Mouse (Mus musculus): ENCODE data around the gene Gatad2b. TPM values are rescaled to one million over a fixed set of nuclear protein-coding genes. Genes with fewer than 3 reads are reported as not detected.

The Gatad2b gene
- total RNA-seq, 2 experiments from 2014 or later, result 47.2 to 65.5 TPM

DNA sequence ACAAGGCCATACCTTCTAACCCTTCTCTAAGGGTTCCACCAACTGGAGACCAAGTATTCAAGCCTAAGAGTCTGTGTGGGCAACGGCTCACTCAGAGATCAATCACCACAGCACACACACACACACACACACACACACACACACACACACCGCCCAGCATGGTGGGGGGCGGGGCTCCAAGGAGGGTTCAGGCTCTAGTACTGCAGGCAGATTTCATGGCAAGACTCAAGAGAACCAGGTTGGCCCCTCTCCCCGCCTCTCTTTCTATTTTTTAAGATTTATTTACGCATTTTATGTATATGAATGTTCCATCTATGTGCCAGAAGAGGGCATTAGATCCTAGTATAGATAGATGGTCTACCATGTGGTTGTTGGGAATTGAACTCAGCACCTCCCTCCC lies 79.8 kb downstream of the Gatad2b start:
- ATAC-seq (replicated peaks; ENCODE audit: low FRiP score, poor library complexity, severe bottlenecking), result no peak

GRCm38 (mm10) chr3:90373432-90374028 lies 80.6 kb downstream of the Gatad2b start:
- peak; percentile 79 for ATAC-seq (replicated peaks; ENCODE audit: low FRiP score, poor library complexity, severe bottlenecking)

DNA sequence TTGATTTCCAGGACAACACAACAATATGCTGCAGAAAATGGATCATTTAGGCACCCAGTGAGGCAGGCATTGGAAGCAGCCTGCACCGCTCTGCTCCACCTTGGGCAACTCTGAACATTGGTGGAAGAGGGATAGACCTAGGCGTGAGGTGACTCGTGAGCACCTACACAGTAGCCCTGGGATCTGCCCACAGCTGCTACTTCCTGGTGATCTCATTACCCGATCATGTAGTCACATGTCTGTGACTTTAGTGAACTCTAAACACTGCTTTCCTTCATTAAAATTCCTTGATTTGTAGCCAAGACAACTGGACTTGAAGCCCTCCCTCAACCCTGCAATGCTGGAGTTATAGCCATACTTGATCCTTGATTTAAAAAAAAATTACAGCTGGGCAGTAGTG lies 81.4 kb downstream of the Gatad2b start:
- ATAC-seq (replicated peaks; ENCODE audit: low FRiP score, poor library complexity, severe bottlenecking), result no peak

DNA sequence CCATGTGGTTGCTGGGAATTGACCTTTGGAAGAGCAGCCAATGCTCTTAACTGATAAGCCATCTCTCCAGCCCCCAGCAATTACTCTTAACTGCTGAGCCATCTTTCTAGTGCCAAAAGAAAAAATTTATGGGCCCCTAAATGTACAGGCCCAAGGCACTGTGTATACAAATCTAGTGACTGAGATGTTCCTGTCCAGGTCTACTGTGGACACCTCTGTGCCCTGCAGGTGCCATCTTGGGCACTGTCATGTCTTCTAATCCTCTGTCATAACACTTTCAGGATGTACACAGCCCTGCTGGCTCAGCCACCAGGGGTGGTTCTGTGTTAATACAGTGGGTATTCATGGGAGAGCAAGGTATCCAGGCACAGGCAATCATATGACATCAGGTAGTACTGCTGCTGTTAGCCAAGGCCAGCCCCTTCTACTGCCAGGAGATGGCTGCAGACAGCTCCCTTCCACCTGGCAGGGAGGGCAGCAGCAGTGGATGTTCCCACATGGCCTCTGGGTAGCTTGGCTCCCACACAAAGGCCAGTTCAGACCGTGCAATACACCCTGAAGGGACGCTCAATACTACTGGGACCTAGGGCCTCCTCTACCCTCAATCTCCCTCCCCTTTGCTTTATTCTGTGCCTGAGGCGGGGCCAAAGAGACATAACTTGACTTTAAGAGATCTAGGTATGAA lies 82.7 kb downstream of the Gatad2b start:
- no peak for ATAC-seq (replicated peaks; ENCODE audit: low FRiP score, poor library complexity, severe bottlenecking)

GRCm38 (mm10) chr3:90376247-90376585 lies 83.2 kb downstream of the Gatad2b start:
- ATAC-seq (replicated peaks; ENCODE audit: low FRiP score, poor library complexity, severe bottlenecking), result no peak

DNA sequence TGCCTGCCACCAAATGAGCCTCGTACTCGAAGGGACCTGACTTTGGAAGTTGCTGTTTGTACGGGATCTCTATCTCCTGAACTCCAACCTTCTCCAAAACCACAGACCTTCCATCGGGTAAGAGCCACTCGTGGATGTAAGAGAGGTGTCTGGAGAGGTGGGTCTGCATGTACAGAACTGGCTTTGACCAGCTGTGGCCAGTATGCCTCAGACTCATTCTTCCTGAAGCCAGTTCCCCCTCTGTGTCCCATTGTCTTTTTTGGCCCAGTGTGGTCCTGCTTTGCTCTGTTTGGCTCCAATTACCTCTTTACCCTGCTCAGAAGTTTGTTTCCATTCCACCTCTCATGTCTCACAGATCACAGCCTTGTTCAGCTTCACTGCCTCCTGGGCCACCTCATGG lies 85.5 kb downstream of the Gatad2b start:
- ATAC-seq (replicated peaks; ENCODE audit: low FRiP score, poor library complexity, severe bottlenecking), result no peak

DNA sequence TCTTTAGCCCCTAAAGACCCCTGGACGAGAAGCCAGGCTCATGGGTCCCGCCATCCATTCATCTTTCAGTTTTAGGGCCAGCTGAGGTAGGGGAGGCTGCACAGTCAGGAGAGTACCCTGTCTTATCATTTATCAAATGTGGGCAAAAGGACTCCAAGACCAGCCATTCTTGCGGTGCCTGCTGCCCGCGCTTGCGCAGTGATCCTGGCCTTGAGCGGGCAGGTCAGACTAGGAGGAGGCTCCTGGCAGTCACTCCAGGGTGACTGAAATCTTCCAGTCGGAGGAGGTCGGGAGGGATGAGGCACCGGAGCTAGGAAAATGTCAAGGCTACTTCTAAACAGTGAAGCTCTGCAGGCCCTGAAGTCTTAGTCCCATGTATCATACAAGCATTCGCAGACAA lies 88.7 kb downstream of the Gatad2b start:
- no peak for ATAC-seq (replicated peaks; ENCODE audit: low FRiP score, poor library complexity, severe bottlenecking)

- ATAC-seq (replicated peaks; ENCODE audit: low FRiP score, poor library complexity, severe bottlenecking), result no peak
These were observed 90.7 kb downstream of the Gatad2b start for GRCm38 (mm10) chr3:90383690-90384089.

- no peak for ATAC-seq (replicated peaks; ENCODE audit: low FRiP score, poor library complexity, severe bottlenecking)
These were observed 91.9 kb downstream of the Gatad2b start for GRCm38 (mm10) chr3:90384851-90385375.

DNA sequence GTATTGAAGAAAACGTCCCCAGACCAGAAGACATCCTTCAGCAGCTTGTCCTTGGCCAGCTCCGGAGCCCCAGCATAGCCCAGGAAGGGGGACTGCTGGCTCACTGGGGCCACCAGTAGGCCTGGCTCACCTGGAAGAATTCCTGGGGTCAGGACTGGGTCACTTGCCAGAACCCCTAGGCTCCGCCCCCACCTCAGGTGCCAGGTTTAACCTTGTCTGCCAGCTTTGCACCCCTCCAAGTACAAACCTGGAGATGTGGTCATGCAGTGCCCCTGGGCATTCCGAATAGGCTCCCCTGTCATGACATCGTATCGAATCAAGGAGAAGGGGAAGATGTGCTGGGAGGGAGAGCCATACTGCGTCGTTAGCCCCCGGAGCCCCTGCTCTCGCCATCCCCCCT lies 93.8 kb downstream of the Gatad2b start:
- ATAC-seq (replicated peaks; ENCODE audit: low FRiP score, poor library complexity, severe bottlenecking), result 0 out of 2 replicates have a peak, but pooled peaks have one; percentile 10

DNA sequence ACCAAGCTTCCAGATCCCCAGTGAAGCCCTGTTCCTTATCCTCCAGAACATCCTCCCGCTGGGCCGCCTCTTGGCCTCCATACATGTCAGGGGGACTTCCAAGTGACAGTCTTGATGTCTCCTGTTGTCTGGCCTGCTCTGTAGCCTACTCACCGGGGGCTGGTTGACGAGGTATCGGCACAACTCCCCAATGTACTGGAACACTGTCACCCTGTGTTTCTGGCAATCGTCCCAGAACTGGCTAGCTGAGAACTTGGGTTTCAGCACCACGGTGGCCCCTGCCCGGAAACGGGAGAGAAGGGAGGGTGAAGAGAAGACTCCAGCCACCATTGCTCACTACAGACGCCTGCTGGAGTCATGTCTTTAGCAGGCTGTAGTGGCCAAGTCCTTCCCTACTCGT lies 94.5 kb downstream of the Gatad2b start:
- ATAC-seq (replicated peaks; ENCODE audit: low FRiP score, poor library complexity, severe bottlenecking), result no peak

- ATAC-seq (replicated peaks; ENCODE audit: low FRiP score, poor library complexity, severe bottlenecking), result no peak
These were observed 95.2 kb downstream of the Gatad2b start for GRCm38 (mm10) chr3:90388192-90388591.

DNA sequence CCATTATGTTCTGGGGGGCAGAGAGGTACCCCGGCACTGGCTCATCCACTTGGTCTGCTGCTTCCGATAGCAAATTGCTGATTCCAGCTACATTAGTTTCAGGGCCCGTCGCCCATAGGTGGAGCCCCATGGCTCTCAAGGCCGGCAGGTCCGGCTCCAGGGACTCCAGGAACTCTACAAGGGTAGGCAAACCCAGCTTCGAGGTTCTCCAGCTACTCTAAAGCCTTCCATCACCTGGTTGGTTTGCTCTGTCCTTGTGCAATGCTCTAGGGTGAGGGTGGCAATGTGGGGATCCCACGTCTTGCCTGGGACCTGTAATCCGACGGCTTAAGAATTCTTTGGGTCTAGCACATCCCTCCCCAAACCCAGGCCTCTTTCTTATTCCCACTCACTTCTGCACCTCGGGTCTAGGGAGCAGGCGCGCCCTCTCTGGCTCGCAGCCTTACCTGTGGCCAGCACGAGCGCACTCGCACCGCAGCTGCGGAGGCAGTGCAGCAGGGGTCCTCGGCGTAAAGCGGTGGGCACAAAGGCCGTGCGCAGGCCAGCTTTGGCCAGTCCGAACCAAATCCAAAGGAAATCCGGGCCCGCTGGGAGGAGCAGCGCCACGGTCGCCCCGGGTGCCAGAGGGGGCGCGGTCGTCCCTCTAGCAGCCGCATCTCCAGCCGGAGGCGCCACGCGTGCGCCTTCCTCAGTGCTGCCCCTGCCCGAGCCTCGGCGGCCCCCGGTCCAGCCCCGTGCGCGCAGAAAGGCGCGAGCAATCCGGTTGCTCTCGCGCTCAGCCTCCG lies 95.9 kb downstream of the Gatad2b start:
- no peak for ATAC-seq (replicated peaks; ENCODE audit: low FRiP score, poor library complexity, severe bottlenecking)

GRCm38 (mm10) chr3:90389511-90390490 lies 96.8 kb downstream of the Gatad2b start, which contains the start of gene Slc27a3:
Gene Slc27a3 (minus strand): TSS chr3:90389938.
- ATAC-seq (replicated peaks; ENCODE audit: low FRiP score, poor library complexity, severe bottlenecking), result no peak

- no peak for ATAC-seq (replicated peaks; ENCODE audit: low FRiP score, poor library complexity, severe bottlenecking)
These were observed 98.0 kb downstream of the Gatad2b start for GRCm38 (mm10) chr3:90391004-90391403.

- ATAC-seq (replicated peaks; ENCODE audit: low FRiP score, poor library complexity, severe bottlenecking), result no peak
These were observed 99.0 kb downstream of the Gatad2b start for GRCm38 (mm10) chr3:90391941-90392340.

DNA sequence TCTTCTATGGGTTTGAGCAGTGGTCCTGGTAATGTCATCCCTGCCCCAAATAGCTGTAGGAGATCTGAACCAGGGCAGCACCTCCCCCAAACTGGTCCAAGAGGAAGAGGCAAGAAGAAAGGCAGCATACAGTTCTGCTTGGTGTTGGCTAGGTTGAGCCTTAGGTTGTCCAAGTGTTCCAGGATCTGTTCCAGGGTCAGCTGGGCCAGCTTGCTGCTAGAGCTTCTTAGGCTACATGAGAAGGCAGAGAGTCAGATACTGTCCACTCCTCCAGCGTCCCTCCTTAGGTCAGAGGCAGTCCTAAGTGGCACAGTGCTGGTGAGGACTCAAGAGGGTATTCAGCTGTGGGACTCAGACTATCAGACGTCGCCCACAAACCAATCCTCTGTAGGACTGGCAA lies 99.7 kb downstream of the Gatad2b start:
- ATAC-seq (replicated peaks; ENCODE audit: low FRiP score, poor library complexity, severe bottlenecking), result no peak

GRCm38 (mm10) chr3:90395629-90396028 lies 102.7 kb downstream of the Gatad2b start:
- ATAC-seq (replicated peaks; ENCODE audit: low FRiP score, poor library complexity, severe bottlenecking), result no peak

DNA sequence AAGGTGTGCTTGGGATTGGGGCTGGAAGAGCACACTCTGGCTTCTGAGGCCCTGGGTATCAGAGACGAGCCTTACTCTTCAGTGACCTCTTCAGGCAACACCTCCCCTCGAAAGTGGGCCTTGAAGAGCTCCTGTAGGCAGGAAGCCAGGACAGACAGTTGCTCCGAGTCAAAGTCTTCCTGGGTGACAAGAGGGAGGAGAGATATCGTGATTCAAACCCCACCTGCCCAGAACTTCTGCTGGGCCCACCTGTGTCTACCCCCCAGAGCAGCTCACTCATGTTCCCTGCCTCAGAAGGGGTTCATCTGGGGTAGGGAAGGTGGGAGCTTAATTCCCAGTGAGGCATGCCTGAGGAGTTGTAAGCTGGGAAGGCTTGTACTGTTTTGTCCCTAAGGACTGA lies 108.0 kb downstream of the Gatad2b start:
- no peak for ATAC-seq (replicated peaks; ENCODE audit: low FRiP score, poor library complexity, severe bottlenecking)

- ATAC-seq (replicated peaks; ENCODE audit: low FRiP score, poor library complexity, severe bottlenecking), result no peak
These were observed 111.1 kb downstream of the Gatad2b start for GRCm38 (mm10) chr3:90404121-90404520.

All from erythroblast, adult 5-6 weeks (primary cell).